Mouse (Mus musculus) G1E (cell line): Measurements from ENCODE around the gene Amdhd1.

Source experiments
- CTCF ChIP-seq: IDR thresholded peaks from 2 replicates; pipeline ENCODE4 v1.5.1; 2012; ENCODE audit warnings: low read depth, low read length, inconsistent platforms, mixed read lengths
- GATA1 ChIP-seq: IDR thresholded peaks from 2 replicates; pipeline ENCODE4 v1.6.1; 2012; ENCODE audit warnings: borderline replicate concordance, low read length, inconsistent platforms, mixed read lengths

DNA sequence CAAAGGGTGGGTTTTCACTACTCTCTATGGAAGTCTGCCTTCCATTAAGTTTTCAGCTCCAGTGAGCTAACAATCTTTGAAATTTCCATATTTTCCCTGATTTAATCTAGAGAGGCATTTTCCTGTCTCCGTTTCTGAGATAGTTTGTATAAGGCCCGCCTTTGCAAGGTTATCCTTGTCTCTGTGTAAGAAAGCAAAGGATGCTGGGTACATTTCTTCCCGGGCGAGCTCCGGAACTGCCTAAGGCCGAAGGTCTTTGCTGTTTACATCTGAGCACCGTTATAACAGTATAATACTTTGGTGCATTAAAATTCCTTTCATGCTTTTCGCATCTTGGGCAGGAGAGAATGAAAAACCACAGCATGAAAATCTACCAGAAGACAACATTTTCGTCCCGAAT is 10.0 kb upstream of the Amdhd1 start:
- no peak for TF ChIP-seq CTCF
- TF ChIP-seq GATA1: no peak
